Mouse (Mus musculus) CH12.LX (cell line): ENCODE measurements around the gene Map1a.

Experiments
- E2F4 ChIP-seq: IDR thresholded peaks from 2 replicates; pipeline ENCODE4 v1.6.1; 2011; ENCODE audit warnings: low read depth, low read length, improper control_type of control experiment; ENCODE audit not compliant: insufficient replicate concordance
- NRF1 ChIP-seq: IDR thresholded peaks from 2 replicates; pipeline ENCODE4 v1.6.1; 2014; ENCODE audit warnings: low read depth, mild to moderate bottlenecking, inconsistent platforms, low read length, improper control_type of control experiment, moderate library complexity
- POLR2A ChIP-seq: IDR thresholded peaks from 2 replicates; pipeline ENCODE4 v1.6.1; 2011; ENCODE audit warnings: low read depth, mild to moderate bottlenecking, improper control_type of control experiment, low read length
- ZMIZ1 ChIP-seq: IDR thresholded peaks from 2 replicates; pipeline ENCODE4 v1.6.1; 2012; ENCODE audit warnings: low read depth, mild to moderate bottlenecking, inconsistent platforms, low read length, improper control_type of control experiment

GRCm38 (mm10) chr2:121323693-121324470 is 34.5 kb downstream of the Map1a start:
- TF ChIP-seq E2F4 (no peak), POLR2A (no peak), NRF1 (no peak), ZMIZ1 (no peak)
